In the genomic region with DNA sequence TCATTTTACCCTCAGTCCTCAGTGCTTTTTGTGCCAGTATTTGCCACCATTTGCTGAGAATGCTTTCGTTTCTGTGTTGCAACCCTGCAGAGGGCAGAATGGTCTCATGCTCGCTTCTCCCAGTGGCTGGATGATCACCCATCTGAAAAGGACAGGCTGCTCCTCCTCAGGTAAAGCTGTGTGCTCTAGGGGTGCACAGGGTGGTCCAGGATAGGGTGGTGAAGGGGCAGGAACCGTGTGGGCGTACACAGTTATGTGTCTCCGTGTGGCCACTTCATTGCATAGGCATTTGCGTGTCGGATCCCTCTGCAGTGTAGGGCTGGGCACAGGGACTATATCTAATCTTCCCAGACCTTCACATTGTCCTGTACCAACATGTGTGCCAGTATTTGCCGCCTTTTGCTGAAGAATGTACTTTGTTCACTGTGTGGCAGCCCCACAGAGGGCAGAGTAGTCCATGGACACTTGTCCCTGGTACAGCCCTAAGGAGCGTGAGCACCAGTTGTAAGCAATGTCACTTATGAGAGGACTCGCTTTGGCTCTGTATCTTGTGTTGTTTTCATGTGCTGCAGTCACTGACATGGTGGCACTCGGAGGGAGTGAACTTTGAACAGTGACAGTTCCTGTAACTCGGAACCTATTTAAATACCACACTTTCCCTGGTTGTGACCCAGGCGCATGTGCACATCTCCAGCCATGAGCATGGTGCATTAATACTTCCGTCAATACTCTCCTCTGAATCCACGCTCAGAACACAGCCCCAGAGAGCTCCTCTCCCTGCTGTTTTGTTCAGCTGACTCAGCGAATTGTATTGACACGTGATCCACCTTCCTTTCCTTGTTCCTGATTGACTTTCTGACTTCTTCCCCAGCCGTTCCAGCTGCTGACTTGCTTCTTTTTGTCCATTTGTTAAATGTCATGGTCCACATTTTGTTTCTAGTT, we compare ENCODE assay signal across 13 mouse cellular contexts. TPM values are rescaled to one million over a fixed set of nuclear protein-coding genes. Genes with fewer than 3 reads are reported as not detected.
DNase-seq lines count a peak whose midpoint lies in the region; ATAC-seq lines count a peak whose summit lies in the region.
"Had no signal": no experiment of that assay in that cellular context is flagged by ENCODE, and none has a peak within 500 bp of the region (broad histone marks: within the 10 kb centered on the region; RNA-seq: fewer than 3 reads in every experiment).

No protein-coding gene starts in this region.

- intact Hi-C loops in left cerebral cortex, postnatal 4 days (cut with DNase I): loop anchor here (10.0 kb wide), 1 partner anchor 216 kb away; no protein-coding TSS in a partner anchor

- H3K36me3 ChIP-seq in hindbrain, embryonic 16.5 days (ENCODE audit: control insufficient read depth, insufficient read depth, low read length): peaks cover 6% of the 10 kb centered on the region; the same call in 1 of the 2 replicates
- H3K36me3 ChIP-seq in hindbrain, embryonic 11.5 days (ENCODE audit: control insufficient read depth, insufficient read depth, low read length): no peaks in the 10 kb centered on the region; the same call in 1 of the 2 replicates
- peaks cover 10% of the 10 kb centered on the region for H3K36me3 ChIP-seq in neural tube, embryonic 15.5 days

- H3K4me2 ChIP-seq in hindbrain, embryonic 16.5 days (ENCODE audit: low read length): no peak overlapping the region
- H3K4me2 ChIP-seq in hindbrain, embryonic 11.5 days (replicated peaks; ENCODE audit: low read depth, low read length): no peak overlapping the region
- H3K4me2 ChIP-seq in neural tube, embryonic 15.5 days: no peak overlapping the region
- H3K4me2 ChIP-seq: heart, embryonic 11.5 days had no signal

- H3K27me3 ChIP-seq in hindbrain, embryonic 16.5 days (replicated peaks; ENCODE audit: control insufficient read depth, insufficient read depth, low read length): no peaks in the 10 kb centered on the region
- H3K27me3 ChIP-seq in hindbrain, embryonic 11.5 days (ENCODE audit: control insufficient read depth, insufficient read depth, low read length): no peaks in the 10 kb centered on the region
- no peaks in the 10 kb centered on the region for H3K27me3 ChIP-seq in neural tube, embryonic 15.5 days (replicated peaks)

- DNase-seq in hindbrain, embryonic 11.5 days (ENCODE audit: low spot score): no peak
- no peak for DNase-seq in neural tube, embryonic 10.5 days (ENCODE audit: extremely low spot score, low spot score)
- DNase-seq in large intestine, adult 2 months (ENCODE audit: low read depth, low spot score): peak; percentile 28
- no peak for DNase-seq in left cerebral cortex, postnatal 4 days
- DNase-seq: cerebellum, adult 11 months; forebrain, postnatal 0 days; lung, adult 2 months had no signal

- H3K9ac ChIP-seq in hindbrain, embryonic 16.5 days (ENCODE audit: low read depth, low read length): no peak overlapping the region
- H3K9ac ChIP-seq in hindbrain, embryonic 11.5 days (ENCODE audit: low read depth, low read length): no peak overlapping the region
- no peak overlapping the region for H3K9ac ChIP-seq in neural tube, embryonic 15.5 days (replicated peaks)
- H3K9ac ChIP-seq: forebrain, postnatal 0 days had no signal

- no peaks in the 10 kb centered on the region for H3K9me3 ChIP-seq in hindbrain, embryonic 16.5 days (ENCODE audit: control insufficient read depth, low read length)
- no peaks in the 10 kb centered on the region for H3K9me3 ChIP-seq in hindbrain, embryonic 11.5 days (ENCODE audit: control insufficient read depth, low read length)
- no peaks in the 10 kb centered on the region for H3K9me3 ChIP-seq in neural tube, embryonic 15.5 days (replicated peaks)

- 0 out of 2 replicates have a peak, but pooled peaks have one; percentile 40 for ATAC-seq in hindbrain, embryonic 16.5 days
- no peak for ATAC-seq in hindbrain, embryonic 11.5 days (ENCODE audit: low FRiP score)
- ATAC-seq in neural tube, embryonic 15.5 days (ENCODE audit: low FRiP score): peak; percentile 14
- no peak for ATAC-seq in granulocyte monocyte progenitor cell, adult 5-6 weeks (replicated peaks; ENCODE audit: poor library complexity, severe bottlenecking)
- ATAC-seq: activated CD4-positive, CD25-positive, alpha-beta regulatory T cell, adult 4 months; forebrain, postnatal 0 days had no signal

- no peaks in the 10 kb centered on the region for H3K4me1 ChIP-seq in hindbrain, embryonic 16.5 days (ENCODE audit: control insufficient read depth, insufficient read depth, low read depth, low read length)
- H3K4me1 ChIP-seq in hindbrain, embryonic 11.5 days (replicated peaks; ENCODE audit: control insufficient read depth, insufficient read depth, low read length): no peaks in the 10 kb centered on the region
- H3K4me1 ChIP-seq in neural tube, embryonic 15.5 days: no peaks in the 10 kb centered on the region

- no peak overlapping the region for H3K4me3 ChIP-seq in hindbrain, embryonic 16.5 days (ENCODE audit: low read length)
- H3K4me3 ChIP-seq in hindbrain, embryonic 11.5 days (ENCODE audit: low read depth, low read length): no peak overlapping the region
- H3K4me3 ChIP-seq in neural tube, embryonic 15.5 days (replicated peaks): no peak overlapping the region

- H3K27ac ChIP-seq in hindbrain, embryonic 16.5 days (ENCODE audit: low read depth, low read length): no peak overlapping the region
- H3K27ac ChIP-seq in hindbrain, embryonic 11.5 days (ENCODE audit: low read depth, low read length): no peak overlapping the region
- no peak overlapping the region for H3K27ac ChIP-seq in neural tube, embryonic 15.5 days (replicated peaks)
- H3K27ac ChIP-seq: macrophage had no signal

- 79% methylated on average over 18 of the region's 18 CpGs for WGBS in hindbrain, embryonic 16.5 days
- WGBS in hindbrain, embryonic 11.5 days: 80% methylated on average over 18 of the region's 18 CpGs
- 82% methylated on average over 18 of the region's 18 CpGs for WGBS in neural tube, embryonic 15.5 days
- WGBS in large intestine, adult 2 months: 69% methylated on average over 18 of the region's 18 CpGs

RNA-seq across cellular contexts. Expression of a gene that starts 29.6 kb away (rescaled TPM):
- 39.1 and 44.7 TPM in 2 replicates for polyA plus RNA-seq in hindbrain, embryonic 16.5 days (2015; fragmentation: Nextera tagmentation; extraction: Ambion mirVana)
- polyA plus RNA-seq in hindbrain, embryonic 11.5 days (2014; fragmentation: Nextera tagmentation; extraction: Ambion mirVana): 102 and 104 TPM in 2 replicates
- 39.1 and 51.9 TPM in 2 replicates for polyA plus RNA-seq in neural tube, embryonic 15.5 days (2015; fragmentation: Nextera tagmentation; extraction: Ambion mirVana)
- 35.0 and 45.5 TPM in 2 replicates for polyA plus RNA-seq in large intestine, adult 2 months (2012; rRNA removed)
- 39.9 and 43.5 TPM in 2 replicates for total RNA-seq in granulocyte monocyte progenitor cell, adult 5-6 weeks (2014; fragmentation: Nextera tagmentation)
- total RNA-seq in granulocyte monocyte progenitor cell, adult 5-6 weeks (2017): 40.6 and 53.1 TPM in 2 replicates
- 10 to 100 TPM; 20.5 to 21.6 TPM for total RNA-seq in left cerebral cortex, postnatal 4 days (2021)

Comparison
In these comparisons a context has a peak if more than half of its experiments do, and no peak if none do; other contexts are left out.
1. ATAC-seq: peak in hindbrain, embryonic 16.5 days (single experiment) and neural tube, embryonic 15.5 days (single experiment); none in hindbrain, embryonic 11.5 days (single experiment) and granulocyte monocyte progenitor cell, adult 5-6 weeks (single experiment).